Mouse (Mus musculus): Measurements from ENCODE around the gene Cpsf6. TPM values are rescaled to one million over a fixed set of nuclear protein-coding genes. Genes with fewer than 3 reads are reported as not detected.
"Not testable (repeated sequence)": the region's sequence is repeated elsewhere in the genome, so short reads cannot be mapped to it uniquely, and the experiment has no call there.

Cpsf6 gene
- polyA plus RNA-seq, 1 experiment from 2014 or later, result 135 TPM

GRCm38 (mm10) chr10:117391057-117391456, 11.2 kb upstream of the Cpsf6 start:
- Histone ChIP-seq H3K9ac (ENCODE audit: low read depth, low read length) (no peak overlapping the region), H3K9me3 (ENCODE audit: control insufficient read depth, low read length) (no peaks in the 10 kb centered on the region), H3K36me3 (ENCODE audit: control insufficient read depth, insufficient read depth, low read length) (no peaks in the 10 kb centered on the region), H3K4me3 (ENCODE audit: low read depth, low read length) (no peak overlapping the region), H3K27me3 (replicated peaks; ENCODE audit: control insufficient read depth, insufficient read depth, low read length) (no peaks in the 10 kb centered on the region), H3K27ac (ENCODE audit: low read depth, low read length) (no peak overlapping the region), H3K4me2 (no peak overlapping the region), H3K4me1 (replicated peaks; ENCODE audit: control insufficient read depth, insufficient read depth, low read length) (no peaks in the 10 kb centered on the region)
- WGBS, result 31% methylated on average over 5 of the region's 5 CpGs
- ATAC-seq (replicated peaks; ENCODE audit: low FRiP score) (no peak), DNase-seq (ENCODE audit: low spot score) (no peak)

GRCm38 (mm10) chr10:117389904-117390875, 10.4 kb upstream of the Cpsf6 start:
- Histone ChIP-seq H3K4me3 (ENCODE audit: low read depth, low read length) (no peak overlapping the region), H3K27ac (ENCODE audit: low read depth, low read length) (no peak overlapping the region), H3K9ac (ENCODE audit: low read depth, low read length) (no peak overlapping the region), H3K27me3 (replicated peaks; ENCODE audit: control insufficient read depth, insufficient read depth, low read length) (no peaks in the 10 kb centered on the region), H3K4me2 (peak overlapping the region; percentile 27), H3K4me1 (replicated peaks; ENCODE audit: control insufficient read depth, insufficient read depth, low read length) (no peaks in the 10 kb centered on the region), H3K9me3 (ENCODE audit: control insufficient read depth, low read length) (no peaks in the 10 kb centered on the region), H3K36me3 (ENCODE audit: control insufficient read depth, insufficient read depth, low read length) (no peaks in the 10 kb centered on the region)
- 51% methylated on average over 31 of the region's 31 CpGs for WGBS
- ATAC-seq (replicated peaks; ENCODE audit: low FRiP score), result 0 out of 2 replicates have a peak, but pooled peaks have one; percentile 25
- no peak for DNase-seq (ENCODE audit: low spot score)

DNA sequence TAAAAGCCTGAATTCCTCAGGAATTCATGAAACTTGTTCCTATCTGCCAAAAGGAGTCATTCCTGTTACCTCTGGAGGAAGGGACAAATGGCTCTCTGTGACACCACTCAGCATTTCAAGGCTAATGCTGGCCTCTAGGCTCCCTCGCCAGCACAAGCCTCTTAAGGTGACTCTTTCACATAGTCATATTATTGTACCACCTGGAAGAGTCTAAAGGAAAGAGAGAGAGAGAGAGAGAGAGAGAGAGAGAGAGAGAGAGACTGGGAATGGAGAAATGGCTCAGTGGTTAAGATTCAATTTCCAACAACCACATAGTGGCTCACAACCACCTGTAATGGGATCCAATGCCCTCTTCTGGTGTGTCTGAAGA, 9.5 kb upstream of the Cpsf6 start:
- H3K27ac ChIP-seq (ENCODE audit: low read depth, low read length), result no peak overlapping the region
- H3K9ac ChIP-seq (ENCODE audit: low read depth, low read length), result no peak overlapping the region
- H3K36me3 ChIP-seq (ENCODE audit: control insufficient read depth, insufficient read depth, low read length), result no peaks in the 10 kb centered on the region
- H3K4me1 ChIP-seq (replicated peaks; ENCODE audit: control insufficient read depth, insufficient read depth, low read length), result no peaks in the 10 kb centered on the region
- no peaks in the 10 kb centered on the region for H3K27me3 ChIP-seq (replicated peaks; ENCODE audit: control insufficient read depth, insufficient read depth, low read length)
- ATAC-seq (replicated peaks; ENCODE audit: low FRiP score) (no peak), DNase-seq (ENCODE audit: low spot score) (no peak)
- 82% methylated on average over 1 of the region's 1 CpGs for WGBS
- H3K9me3 ChIP-seq (ENCODE audit: control insufficient read depth, low read length), result no peaks in the 10 kb centered on the region
- H3K4me3 ChIP-seq (ENCODE audit: low read depth, low read length), result no peak overlapping the region
- H3K4me2 ChIP-seq, result no peak overlapping the region

DNA sequence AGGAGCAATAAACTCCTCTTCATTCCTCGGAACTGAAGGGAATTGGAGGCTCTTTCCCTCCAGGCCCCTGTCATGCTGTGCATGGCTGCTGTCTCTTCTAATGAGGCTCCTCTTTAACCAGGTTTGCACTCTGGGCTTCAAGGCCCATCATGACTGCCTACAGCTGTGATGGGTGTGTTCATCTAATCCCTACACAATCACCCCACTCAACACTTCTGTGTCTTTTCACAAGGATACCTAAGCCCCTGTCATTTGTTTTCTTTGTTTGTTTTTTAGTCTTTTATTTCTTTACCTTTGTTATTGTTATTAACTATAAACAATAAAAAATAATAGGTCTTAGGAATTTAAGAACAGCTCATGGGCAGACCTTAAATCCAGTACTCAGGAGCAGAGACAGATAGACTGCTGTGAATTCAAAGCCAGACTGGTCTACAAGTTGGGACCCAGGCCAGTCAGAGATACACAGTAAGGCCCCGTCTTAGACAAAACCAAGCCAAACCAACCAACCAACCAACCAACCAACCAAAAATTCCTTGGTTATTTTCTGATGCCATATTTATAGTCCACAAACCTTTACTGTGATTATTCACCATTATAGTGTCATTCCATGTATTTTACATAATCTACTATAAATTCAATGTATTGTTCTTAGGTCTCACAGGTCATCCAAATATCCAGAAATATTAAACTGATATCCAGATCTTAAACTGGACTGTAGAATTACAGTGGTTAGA, 9.0 kb upstream of the Cpsf6 start:
- no peak overlapping the region for H3K27ac ChIP-seq (ENCODE audit: low read depth, low read length)
- H3K4me3 ChIP-seq (ENCODE audit: low read depth, low read length), result no peak overlapping the region
- DNase-seq (ENCODE audit: low spot score) (no peak), ATAC-seq (replicated peaks; ENCODE audit: low FRiP score) (no peak)
- no peak overlapping the region for H3K9ac ChIP-seq (ENCODE audit: low read depth, low read length)
- 68% methylated on average over 2 of the region's 2 CpGs for WGBS
- H3K27me3 ChIP-seq (replicated peaks; ENCODE audit: control insufficient read depth, insufficient read depth, low read length), result no peaks in the 10 kb centered on the region
- H3K36me3 ChIP-seq (ENCODE audit: control insufficient read depth, insufficient read depth, low read length), result no peaks in the 10 kb centered on the region
- no peaks in the 10 kb centered on the region for H3K9me3 ChIP-seq (ENCODE audit: control insufficient read depth, low read length)
- no peaks in the 10 kb centered on the region for H3K4me1 ChIP-seq (replicated peaks; ENCODE audit: control insufficient read depth, insufficient read depth, low read length)
- no peak overlapping the region for H3K4me2 ChIP-seq

DNA sequence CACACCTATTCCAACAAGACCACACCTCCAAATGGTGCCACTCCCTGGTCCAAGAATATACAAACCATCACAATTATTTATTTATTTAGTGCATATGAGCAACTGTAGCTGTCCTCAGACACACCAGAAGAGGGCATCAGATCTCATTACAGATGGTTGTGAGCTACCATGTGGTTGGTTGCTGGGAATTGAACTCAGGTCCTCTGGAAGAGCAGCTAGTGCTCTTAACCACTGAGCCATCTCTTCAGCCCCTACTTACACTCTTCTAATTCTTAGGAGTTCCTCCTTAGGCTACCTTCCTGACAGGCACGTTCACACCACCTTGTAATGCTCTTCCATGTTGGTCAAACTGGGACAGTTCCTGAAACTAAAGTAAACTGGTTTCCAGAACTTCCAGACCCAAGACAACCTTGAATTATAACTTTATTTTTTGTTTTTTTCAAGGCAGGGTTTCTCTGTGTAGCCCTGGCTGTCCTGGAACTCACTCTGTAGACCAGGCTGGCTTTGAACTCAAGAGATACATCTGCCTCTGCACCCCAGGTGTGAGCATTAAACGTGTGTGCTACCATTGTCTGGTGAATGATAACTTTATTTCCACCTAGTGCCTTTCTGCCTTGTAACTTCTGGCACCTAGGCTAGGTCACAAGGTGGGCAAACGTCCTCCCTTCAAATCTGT, 8.3 kb upstream of the Cpsf6 start:
- 57% methylated on average over 3 of the region's 3 CpGs for WGBS
- ATAC-seq (replicated peaks; ENCODE audit: low FRiP score); H3K27ac ChIP-seq (ENCODE audit: low read depth, low read length); H3K4me3 ChIP-seq (ENCODE audit: low read depth, low read length); H3K27me3 ChIP-seq (replicated peaks; ENCODE audit: control insufficient read depth, insufficient read depth, low read length); H3K4me1 ChIP-seq (replicated peaks; ENCODE audit: control insufficient read depth, insufficient read depth, low read length); H3K36me3 ChIP-seq (ENCODE audit: control insufficient read depth, insufficient read depth, low read length); H3K9me3 ChIP-seq (ENCODE audit: control insufficient read depth, low read length); DNase-seq (ENCODE audit: low spot score); H3K9ac ChIP-seq (ENCODE audit: low read depth, low read length); H3K4me2 ChIP-seq: not testable (repeated sequence)

DNA sequence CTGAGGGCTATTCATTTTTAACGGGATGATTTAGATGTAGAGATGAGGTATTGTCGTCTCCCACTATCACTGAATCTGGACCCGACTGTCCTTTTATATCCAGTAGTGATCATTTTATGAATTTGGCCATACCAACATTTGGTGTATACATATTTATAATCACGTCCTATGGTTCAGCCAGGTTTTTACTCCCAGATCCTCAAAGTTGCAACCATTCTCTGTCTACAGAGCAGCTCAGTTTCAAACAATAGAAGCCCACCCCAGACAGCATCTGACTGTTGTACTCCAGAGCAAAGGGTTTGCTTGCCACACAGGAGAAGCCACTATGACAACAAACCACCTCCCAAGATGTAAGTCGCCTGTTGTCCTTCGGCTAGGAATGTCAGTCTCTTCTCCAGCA, 7.2 kb upstream of the Cpsf6 start:
- Histone ChIP-seq H3K4me3 (ENCODE audit: low read depth, low read length) (no peak overlapping the region), H3K36me3 (ENCODE audit: control insufficient read depth, insufficient read depth, low read length) (no peaks in the 10 kb centered on the region), H3K9me3 (ENCODE audit: control insufficient read depth, low read length) (no peaks in the 10 kb centered on the region), H3K27me3 (replicated peaks; ENCODE audit: control insufficient read depth, insufficient read depth, low read length) (no peaks in the 10 kb centered on the region), H3K4me2 (no peak overlapping the region), H3K9ac (ENCODE audit: low read depth, low read length) (no peak overlapping the region), H3K27ac (ENCODE audit: low read depth, low read length) (no peak overlapping the region), H3K4me1 (replicated peaks; ENCODE audit: control insufficient read depth, insufficient read depth, low read length) (no peaks in the 10 kb centered on the region)
- 79% methylated on average over 6 of the region's 6 CpGs for WGBS
- ATAC-seq (replicated peaks; ENCODE audit: low FRiP score) (no peak), DNase-seq (ENCODE audit: low spot score) (no peak)

GRCm38 (mm10) chr10:117386261-117386660, 6.4 kb upstream of the Cpsf6 start:
- no peak overlapping the region for H3K27ac ChIP-seq (ENCODE audit: low read depth, low read length)
- WGBS, result 92% methylated on average over 1 of the region's 1 CpGs
- no peak overlapping the region for H3K4me2 ChIP-seq
- H3K4me3 ChIP-seq (ENCODE audit: low read depth, low read length), result no peak overlapping the region
- no peaks in the 10 kb centered on the region for H3K27me3 ChIP-seq (replicated peaks; ENCODE audit: control insufficient read depth, insufficient read depth, low read length)
- H3K9me3 ChIP-seq (ENCODE audit: control insufficient read depth, low read length), result no peaks in the 10 kb centered on the region
- H3K36me3 ChIP-seq (ENCODE audit: control insufficient read depth, insufficient read depth, low read length), result no peaks in the 10 kb centered on the region
- no peaks in the 10 kb centered on the region for H3K4me1 ChIP-seq (replicated peaks; ENCODE audit: control insufficient read depth, insufficient read depth, low read length)
- DNase-seq (ENCODE audit: low spot score) (no peak), ATAC-seq (replicated peaks; ENCODE audit: low FRiP score) (no peak)
- no peak overlapping the region for H3K9ac ChIP-seq (ENCODE audit: low read depth, low read length)

DNA sequence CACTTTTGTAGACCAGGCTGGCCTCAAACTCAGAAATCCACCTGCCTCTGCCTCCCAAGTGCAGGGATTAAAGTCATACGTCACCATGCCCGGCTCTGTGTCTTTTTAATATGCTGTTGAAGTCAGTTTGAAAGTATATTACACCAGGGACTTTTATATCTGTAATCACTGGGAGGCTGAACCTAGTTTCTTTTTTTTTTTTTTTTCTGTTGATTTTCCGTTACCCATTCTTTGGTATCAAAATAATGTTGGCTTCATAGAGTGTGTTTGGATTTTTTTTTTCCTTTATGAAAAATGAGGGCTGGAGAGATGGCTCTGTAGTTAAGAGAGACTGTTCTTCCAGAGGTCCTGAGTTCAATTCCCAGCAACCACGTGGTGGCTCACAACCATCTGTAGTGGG, 5.6 kb upstream of the Cpsf6 start:
- H3K9me3 ChIP-seq (ENCODE audit: control insufficient read depth, low read length), result no peaks in the 10 kb centered on the region
- no peaks in the 10 kb centered on the region for H3K4me1 ChIP-seq (replicated peaks; ENCODE audit: control insufficient read depth, insufficient read depth, low read length)
- no peak overlapping the region for H3K27ac ChIP-seq (ENCODE audit: low read depth, low read length)
- ATAC-seq (replicated peaks; ENCODE audit: low FRiP score) (no peak), DNase-seq (ENCODE audit: low spot score) (no peak)
- 78% methylated on average over 4 of the region's 4 CpGs for WGBS
- no peaks in the 10 kb centered on the region for H3K27me3 ChIP-seq (replicated peaks; ENCODE audit: control insufficient read depth, insufficient read depth, low read length)
- no peaks in the 10 kb centered on the region for H3K36me3 ChIP-seq (ENCODE audit: control insufficient read depth, insufficient read depth, low read length)
- no peak overlapping the region for H3K4me3 ChIP-seq (ENCODE audit: low read depth, low read length)
- no peak overlapping the region for H3K4me2 ChIP-seq
- H3K9ac ChIP-seq (ENCODE audit: low read depth, low read length), result no peak overlapping the region

All from liver, embryonic 11.5 days (tissue).